Mouse (Mus musculus) embryo, embryonic 10 days (tissue): ENCODE measurements around the gene Olfr231.

Experiments used
- DNase-seq: peaks from one replicate; pipeline ENCODE4 v3.0.0-alpha.2; 2015; ENCODE audit warnings: low spot score

The Olfr231 gene

DNA sequence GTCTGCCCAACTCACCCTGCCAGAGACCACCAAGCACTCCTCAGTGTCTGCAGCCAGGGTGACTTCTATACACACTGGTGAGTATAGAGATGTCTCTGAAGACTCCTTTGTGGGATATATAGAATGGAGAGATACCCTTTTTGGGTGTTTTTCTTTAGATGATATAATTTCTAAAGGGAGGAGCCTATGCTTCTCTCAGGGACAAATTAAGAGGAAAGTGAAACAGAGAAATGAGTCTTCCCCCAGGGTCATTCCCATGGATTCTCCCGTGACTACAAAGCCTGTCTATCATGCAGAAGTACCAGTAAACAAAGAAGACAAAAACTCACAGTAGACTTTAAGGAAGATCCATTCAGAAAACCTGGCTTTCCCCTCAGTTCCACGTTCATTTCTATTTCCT is at the start of gene Olfr231:
Olfr231 (minus strand) TSS at position 101 of the 400 bp plus-strand sequence.
- DNase-seq = no peak

DNA sequence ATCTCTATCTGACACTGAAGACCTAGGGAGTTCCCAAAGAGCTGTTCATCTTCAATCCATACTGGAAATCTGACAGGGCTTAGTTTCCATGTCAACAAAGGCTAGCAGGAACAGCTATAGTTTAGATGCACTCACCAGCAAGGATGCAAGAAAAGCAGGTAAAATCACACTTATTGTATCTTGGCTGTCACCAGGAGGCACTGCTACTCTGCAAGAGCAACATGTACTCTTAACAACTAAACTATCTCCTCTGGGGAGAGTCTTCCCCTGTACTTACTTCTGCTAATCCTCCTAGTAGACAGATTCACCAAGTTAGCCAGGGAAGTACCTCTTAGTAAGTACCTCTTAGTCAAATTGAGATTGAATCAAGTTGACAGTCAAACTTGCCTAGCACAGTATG is 48.1 kb upstream of the Olfr231 start:
- no peak for DNase-seq

DNA sequence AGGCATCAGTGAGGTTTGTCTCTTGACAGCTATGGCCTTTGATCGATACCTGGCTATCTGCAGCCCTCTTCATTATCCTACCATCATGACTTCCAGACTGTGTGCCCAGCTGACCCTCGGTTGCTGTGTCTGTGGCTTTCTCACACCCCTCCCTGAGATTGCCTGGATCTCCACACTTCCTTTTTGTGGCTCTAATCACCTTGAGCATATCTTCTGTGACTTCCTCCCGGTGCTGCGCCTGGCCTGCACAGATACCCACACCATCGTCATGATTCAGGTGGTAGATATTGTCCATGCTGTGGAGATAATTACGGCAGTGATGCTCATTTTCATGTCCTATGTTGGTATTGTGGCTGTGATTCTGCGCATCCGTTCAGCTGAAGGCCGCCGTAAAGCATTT is 38.1 kb upstream of the Olfr231 start:
- DNase-seq = no peak

DNA sequence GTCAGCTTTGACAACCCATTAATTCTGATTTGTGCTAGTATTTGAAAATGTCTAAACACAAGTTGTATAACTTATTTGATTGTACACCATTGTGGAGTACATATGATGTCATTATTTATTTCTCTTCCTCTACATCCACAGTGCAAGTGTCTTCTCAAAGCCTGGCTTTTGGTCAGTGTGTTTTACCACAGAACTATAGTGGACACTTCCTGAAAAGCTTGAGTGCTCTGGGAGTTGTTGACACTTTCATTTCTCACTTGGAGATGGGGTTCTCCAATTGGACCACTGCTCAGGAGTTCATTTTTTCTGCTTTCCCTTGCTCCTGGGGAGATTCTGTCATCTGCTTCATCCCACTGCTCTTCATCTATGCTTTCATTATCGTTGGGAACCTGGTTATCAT is 37.5 kb upstream of the Olfr231 start:
- DNase-seq = no peak

DNA sequence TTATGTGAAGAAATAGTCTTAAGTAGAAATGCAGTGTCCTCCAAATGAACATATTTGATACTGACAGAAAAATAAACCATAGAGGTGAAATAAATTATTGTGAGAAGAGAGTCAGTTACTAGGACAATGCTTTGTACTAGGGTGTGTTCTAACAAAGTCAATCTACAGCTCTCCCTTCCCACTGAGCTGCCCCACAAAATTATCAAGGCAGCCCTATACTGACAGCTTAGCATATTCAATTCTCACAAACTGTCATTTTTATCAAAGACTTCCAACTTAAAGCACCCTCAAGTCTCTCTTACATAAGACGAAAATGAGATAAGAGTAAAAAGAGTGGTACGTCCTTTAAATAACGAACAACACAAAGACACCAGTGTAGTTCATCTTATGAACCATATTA is 36.7 kb upstream of the Olfr231 start:
- no peak for DNase-seq

DNA sequence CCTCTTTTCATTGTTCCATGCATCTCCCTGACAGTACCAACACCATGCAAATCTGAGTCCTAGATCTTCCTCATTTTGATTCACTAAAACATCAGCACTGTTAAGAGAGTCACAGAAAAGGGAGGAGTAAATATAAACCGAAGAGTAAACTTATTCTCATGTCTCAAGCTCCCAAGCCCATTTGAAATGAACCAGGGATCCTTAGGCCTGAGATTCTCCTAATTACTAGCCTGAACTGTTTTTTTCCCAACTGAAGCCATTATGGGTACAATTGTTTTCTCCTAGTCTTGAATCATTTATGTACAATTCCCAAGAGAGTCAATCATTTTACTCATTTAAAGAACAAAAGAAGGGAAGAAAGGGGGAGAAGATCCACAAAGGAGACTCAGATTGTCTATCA is 34.4 kb upstream of the Olfr231 start, which contains the start of gene Olfr420:
Olfr420 (plus strand) TSS at position 301 of the 400 bp plus-strand sequence.
- DNase-seq = no peak

DNA sequence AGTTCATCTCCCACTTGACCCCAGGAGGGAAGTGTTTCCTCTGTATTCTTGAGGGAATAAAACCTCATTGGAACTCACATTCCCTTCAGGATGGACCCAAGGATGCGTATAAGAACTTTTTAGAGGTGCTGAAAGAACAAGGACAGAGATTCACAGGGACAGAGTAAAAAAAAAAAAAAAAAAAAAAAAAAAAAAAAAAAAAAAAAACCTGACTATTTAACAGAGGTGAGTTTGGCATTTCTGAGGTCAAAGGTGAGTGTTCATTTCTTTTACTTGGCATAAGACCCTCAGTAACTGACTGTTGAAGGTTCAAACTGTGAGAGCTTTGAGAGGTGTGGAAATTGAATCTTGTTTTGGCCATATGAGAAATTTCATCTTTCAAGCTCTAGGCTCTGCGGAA is 28.3 kb upstream of the Olfr231 start:
- peak; percentile 3 for DNase-seq

DNA sequence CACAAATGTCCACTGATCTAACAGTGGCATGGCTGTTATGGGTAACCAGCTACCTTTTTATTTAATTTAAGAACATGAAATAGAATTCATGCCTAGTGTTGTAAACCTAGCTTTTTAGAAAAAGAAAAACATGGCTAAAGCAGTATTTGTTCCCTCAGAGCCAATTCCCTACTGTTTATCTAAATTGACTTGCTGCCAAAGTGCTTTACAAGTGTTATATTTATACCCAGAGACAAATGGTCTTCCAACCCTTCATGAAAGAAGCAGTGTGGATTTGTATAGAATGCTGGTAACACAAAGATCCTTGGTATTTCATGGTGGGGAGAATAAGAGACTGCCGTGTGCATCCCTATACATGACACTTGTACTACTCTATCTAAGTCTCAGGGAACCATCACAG is 25.7 kb upstream of the Olfr231 start:
- no peak for DNase-seq

DNA sequence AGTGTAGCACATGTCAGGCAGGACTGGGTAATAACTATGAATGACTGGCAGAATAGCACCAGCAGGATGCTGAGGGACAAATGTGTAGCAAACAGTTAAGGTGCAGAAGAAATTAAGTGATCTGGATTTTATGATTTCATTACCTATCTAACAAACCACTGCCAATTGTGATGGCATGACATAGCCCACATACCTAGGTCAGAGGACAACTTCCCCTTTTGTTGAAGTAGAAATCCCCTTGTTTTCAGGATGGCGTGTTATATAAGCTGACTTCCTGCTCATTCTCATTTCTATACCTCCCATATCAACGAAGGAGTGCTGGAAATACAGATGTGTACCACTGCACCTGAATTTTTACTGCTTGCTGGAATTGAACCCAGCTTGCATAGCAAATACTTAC is 20.4 kb upstream of the Olfr231 start:
- no peak for DNase-seq

DNA sequence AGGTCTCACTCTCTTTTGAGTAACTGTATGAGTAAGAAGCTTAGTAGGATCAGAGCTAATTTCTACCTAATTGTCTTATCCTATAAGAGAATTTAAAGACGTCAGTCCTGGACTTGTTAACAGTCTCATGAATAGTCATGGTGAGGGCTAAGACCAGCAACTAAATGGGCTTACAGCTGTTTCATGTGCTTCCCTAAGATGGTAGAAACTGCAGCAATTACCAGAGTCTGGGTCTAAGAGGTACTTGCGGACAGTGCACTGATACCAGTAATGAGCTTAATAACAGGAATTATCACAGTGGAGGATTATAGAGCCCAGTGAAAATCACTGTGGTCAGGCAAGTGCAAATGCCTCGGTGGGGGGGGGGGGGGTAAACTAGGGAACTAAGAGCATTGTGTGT is 11.0 kb upstream of the Olfr231 start:
- no peak for DNase-seq

DNA sequence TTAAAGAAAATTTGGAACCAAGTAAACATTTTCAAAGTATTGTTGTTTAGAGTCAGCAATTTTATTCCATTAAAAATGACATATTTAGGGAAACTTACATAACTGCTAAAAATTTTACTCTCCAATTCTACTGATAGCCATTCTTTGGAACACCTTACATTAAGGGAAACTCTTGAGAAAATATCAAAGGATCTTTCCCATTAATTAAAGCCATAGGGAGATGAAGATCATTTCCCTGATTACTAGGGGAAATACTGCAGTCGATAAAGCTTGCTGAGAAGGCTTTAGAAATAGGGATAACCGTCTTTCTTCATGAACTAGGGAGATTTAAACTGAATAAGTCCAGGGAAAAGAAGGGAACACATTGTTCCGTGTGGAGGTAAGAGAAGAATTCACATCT is 10.3 kb upstream of the Olfr231 start, which contains the start of gene Olfr424:
Olfr424 (plus strand) TSS at position 301 of the 400 bp plus-strand sequence.
- DNase-seq = no peak

DNA sequence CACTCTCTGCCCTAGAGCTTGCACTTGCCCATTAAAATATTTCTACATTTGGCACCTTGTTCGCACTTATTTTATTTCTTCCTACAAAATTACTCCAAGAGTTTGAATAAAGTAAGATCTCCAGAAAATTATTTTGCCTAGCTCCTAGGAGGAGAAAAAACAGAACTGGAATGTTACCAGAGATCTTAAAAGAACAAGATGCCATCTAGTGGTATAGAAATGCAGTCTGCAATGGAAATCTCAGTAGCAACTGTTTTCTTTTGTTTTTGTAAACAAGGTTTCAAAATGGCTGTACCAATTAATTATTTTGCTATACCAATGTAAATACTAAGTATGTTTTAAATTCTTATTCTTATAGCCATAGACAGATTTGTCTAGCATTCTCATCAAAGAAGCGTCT is 17.2 kb downstream of the Olfr231 start:
- no peak for DNase-seq

DNA sequence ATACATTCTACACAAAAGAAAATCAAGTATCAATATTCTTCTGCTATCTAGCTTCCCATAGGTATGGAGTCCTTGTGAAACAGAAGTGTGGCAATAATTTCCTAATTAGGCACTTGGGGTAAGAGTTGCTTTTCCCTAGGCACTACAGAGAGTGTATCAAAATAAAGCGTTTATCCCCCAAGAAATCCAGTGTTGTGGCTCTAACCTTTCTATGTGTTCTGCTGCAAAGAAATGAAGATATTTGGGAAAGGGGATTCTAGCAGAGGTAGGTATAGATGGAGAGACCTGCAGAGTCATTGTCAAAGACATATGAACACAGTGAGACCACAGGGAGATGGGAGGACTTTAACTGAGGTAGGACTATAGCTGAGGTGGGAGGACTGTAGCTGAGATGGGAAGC is 24.4 kb downstream of the Olfr231 start, which contains the start of gene Olfr427:
Olfr427 (plus strand) TSS at position 301 of the 400 bp plus-strand sequence.
- no peak for DNase-seq

DNA sequence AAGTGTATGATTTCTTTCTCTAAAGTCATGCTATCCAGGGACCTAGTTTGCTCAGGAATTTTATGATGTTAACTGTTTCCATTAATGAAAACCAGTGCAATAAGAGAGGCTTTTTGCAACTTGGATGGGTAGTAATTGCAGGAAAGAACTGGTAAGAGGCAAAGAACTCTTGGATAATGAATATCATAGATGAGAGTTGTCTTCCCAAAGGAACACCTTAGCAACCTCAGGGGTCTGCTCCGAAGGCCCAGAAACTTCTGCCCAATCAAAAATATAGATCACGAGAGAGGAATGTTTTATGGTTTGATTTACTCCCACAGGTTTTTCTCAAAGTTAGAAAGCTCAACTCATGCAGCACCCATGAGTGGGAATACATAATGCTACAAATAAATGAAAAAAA is 36.9 kb downstream of the Olfr231 start, which contains the start of gene Olfr429:
Olfr429 (plus strand) TSS at position 301 of the 400 bp plus-strand sequence.
- no peak for DNase-seq

DNA sequence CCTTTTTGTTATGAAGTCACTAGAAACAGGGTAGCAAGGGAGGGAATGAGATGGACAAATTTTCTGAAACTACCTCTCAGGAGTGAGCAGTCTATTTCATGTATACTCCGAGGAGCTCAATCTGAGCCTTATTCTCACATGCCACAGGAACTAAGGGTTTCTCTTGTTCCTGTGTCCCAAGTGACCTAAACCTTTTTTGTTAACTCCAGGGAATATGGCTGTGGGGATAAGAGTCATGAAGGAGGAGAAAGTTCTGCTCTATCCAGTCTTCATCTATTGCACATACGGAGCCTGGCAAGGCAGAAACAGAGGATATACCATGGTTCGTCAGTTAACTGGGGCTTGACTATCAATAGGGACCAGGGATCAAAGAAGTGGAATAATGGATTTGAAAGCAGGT is 54.7 kb downstream of the Olfr231 start, which contains the start of gene Olfr430:
Olfr430 (plus strand) TSS at position 301 of the 400 bp plus-strand sequence.
- DNase-seq = no peak
